Mouse (Mus musculus) gastrocnemius, postnatal 10 days (tissue): ENCODE measurements around the gene D11Wsu47e. TPM values are rescaled to one million over a fixed set of nuclear protein-coding genes. Genes with fewer than 3 reads are reported as not detected.

ENCODE experiments used
- DNase-seq: peaks from one replicate; pipeline ENCODE4 v3.0.0; 2021; ENCODE audit warnings: mixed read lengths
- total RNA-seq, 2 experiments: library from RNA; stranded (reverse); gene quantifications; 2 replicates each; pipeline ENCODE4 v1.2.3; 2021

Gene D11Wsu47e
- total RNA-seq, 2 experiments from 2014 or later: 7.3 to 10.9 TPM

DNA sequence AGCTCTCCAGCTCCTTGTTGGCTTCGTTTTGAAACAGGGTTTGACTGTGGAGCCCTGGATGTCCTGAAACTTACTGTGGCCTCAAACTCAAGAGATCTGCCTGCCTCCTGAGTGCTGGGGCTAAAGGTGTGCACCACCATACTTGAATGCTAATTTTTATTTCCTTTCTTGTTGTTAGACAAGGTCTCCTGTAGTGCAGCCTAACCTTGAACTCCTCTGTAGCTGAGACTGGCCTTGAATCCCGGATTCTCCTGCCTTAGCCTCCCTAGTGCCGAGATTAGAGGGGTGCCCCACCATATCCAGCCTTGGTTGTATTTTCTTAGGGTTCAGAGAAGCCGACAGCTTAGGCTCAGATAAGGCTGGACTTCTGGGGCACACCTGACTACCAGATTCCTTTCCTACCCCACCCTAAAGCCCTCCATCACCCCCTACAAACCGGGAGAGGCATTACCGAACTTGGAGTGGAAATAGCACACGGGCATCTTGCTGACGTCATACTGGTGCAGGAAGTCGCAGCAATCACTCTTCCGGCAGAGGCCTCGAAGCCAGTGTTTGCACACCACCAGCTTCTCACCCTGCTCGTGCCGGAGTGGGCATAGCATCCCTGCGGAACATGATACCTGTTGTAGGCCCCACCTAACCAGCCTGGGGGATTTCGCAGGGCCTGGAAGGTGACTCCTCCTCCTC lies 21.9 kb downstream of the D11Wsu47e start:
- DNase-seq: no peak

DNA sequence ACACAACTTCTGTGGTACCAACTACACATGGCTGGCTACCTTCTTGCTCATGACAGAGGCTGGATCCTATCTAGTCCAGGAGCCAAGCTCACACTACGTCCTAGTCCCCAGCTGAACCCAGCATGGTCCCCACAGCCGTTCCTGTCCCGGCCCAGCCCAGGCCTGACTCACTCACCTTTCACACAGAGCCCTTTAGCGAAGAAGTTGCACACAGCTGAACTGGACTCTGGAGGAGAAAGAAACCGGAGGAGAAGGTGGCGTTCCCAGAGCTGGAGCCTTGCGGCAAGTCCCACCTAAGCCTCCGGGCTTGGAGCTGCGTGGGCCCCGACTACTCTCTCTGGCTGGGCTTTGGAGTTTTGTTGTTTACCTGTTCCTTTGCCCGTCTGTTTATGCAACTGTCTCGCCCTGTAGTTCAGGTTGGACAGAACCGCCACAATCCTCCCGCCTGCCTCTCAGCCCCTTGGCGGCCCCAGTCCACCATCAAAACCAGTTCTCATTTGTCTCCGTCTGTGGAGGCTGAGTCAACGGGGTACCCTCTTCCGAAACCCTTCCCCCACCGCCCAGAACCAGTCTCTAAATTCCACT lies 24.5 kb downstream of the D11Wsu47e start:
- DNase-seq: no peak

DNA sequence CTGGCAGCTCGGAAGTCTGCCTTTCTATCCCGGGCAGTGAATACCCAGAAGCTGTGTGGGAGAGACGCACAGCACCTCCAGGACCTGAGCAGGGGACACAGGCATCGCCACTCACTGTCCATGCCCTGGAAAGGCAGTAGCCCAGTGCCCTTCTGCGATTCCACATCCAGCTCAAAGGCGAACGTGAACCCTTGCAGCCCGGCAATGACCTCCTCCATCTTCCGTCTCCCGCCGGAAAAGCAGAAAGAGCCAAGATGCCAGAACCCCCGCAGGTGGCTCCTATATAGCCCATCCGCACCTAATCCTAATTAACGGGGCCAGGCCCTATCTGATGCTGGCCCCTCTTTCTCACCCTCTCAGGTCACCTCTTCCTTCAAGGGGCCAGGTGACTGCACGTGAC lies 25.1 kb downstream of the D11Wsu47e start:
- no peak for DNase-seq

DNA sequence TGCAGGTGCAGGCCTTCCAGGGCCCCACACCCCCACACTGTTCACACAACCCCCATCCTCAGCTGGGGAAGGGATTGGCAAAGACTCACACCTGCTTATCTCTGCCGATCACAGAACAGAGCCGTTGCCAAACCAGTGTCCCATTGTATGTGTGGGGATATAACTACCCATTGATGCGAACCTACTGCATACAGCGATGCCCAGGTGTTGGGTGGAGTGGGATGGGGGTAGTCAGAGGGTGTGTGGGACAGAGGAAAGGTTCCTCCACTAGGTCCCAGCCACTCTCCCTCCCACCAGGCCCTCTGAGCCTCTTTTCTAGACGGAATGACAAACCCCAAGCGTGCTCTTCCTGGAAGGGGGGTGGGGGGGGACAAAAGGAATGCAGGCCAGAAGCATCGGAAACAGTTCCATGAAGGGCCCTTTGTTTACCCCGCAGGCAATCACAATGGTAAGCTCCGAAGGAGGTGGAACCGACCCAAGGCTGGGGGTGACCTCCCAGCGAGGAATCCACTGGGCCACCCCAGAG lies 25.6 kb downstream of the D11Wsu47e start, which contains the start of gene Cpsf4l:
TSS of gene Cpsf4l (minus strand) at position 287 of the 526 bp plus-strand sequence.
- DNase-seq: no peak

DNA sequence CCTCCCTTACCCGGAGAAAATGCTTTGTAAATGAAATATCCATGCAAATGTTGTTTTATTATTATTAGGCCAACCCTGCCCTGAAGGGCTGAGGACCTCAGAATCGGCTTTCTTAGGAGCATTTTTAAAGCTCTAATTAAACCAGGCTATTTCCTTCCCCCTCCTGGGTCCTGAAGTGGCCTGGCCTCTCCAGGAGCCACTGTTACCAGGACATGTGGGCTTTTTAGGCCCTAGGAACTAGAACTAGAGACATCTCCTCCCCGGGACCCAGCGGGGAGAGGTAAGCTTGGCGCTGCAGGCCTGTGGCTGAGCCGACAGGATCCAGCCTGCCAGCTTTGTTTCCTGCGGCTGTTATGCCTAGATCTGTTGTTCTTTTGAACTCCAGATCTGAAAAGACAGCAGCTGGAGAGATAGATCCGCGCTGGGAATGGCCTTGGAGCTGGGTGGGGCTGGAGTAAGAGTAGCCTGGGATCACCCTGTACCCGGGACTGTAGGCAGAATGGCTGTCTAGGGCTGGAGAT lies 26.1 kb downstream of the D11Wsu47e start:
- DNase-seq: no peak

DNA sequence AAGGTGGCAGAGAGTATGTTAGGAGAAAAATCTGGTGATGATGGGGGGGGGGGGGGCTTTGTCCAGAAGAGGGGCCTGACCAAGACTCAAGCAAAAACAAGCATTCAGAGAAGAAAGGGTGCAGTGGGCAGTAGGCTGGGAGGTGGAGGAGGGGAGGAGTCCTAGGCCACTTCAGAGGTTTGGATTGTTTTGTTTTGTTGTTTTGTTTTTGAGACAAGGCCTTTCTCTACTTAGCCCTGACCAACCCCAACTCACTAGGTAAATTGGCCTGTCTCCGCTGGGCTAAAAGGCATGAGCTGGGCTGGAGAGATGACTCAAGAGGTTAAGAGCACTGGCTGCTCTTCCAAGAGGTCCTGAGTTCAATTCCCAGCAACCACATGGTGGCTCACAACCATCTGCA lies 26.8 kb downstream of the D11Wsu47e start:
- no peak for DNase-seq

DNA sequence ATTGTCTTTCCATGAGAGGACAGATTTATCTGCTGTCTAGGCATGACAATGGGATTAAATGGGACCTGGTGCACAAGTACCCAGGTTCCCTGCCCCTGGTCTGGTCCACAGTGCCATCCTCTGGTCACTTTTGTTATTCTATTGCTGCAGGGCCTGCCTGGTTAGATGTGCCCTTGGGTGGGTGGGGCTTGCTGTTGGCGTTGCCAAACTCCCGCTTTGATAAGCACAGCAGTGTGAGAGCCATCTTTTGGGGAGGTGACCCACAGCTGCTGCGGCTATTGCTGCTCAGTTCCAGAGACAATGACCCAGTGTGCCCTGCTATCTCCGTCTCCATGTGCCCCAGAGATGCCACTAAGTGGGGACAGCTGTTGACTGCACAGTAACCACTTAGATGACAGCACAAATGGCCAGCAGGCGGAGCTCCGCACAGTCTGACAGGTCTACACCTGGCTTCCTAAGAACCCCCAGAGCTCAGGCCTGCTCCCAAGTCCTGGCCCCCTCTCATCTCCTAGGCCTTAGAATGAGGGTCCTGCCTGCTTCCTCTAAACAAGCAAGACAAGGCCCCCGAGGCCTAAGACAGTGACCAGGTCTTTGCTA lies 31.0 kb downstream of the D11Wsu47e start:
- no peak for DNase-seq

DNA sequence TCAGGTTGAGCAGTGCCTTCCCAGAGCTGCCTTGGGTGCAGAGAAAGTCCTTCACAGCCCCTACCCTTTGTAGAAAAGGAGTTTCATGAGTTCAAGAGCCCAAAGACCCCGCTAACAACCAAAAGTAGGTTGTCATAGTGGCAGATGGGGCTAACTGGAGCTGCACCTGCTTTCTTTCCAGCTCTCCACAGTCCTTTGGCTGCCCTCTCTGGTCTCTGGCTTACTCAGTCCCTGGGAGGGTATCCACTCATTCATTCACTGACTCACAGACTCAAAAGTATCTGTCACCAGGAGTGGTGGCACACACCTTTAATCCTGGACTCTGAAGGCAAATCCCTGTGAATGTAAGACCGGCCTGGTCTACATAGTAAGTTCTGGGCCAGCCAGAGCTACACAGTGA lies 31.9 kb downstream of the D11Wsu47e start:
- no peak for DNase-seq

DNA sequence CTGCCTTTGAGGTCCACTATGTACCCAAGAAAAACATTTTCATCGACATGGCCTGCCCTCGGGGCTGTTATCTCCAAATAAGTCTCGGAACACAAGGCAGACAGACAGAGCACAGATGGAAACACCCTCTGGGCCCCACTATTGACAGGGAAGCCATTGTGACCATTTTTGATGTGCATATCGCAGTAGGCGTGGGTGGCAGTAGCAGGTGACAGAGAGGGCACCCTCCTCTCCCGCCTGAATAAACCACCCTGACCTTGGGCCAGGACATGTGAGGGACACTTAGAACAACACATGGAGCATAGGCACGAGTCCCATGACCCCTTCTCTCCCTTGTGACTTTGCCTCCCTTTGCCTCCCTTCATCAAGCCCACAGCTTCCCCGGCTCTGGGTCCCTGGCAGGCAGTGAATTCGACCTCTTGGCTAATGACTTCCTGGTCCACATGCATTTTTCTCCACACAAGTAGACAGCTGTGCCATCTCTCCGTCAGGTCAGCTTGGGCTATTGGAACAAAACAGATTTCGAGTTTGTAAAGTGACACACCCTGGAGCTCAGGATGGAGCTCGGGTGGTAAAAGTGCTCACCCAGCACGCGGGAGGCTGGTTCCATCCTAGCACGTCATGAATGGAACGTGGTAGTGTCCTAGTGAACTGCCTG lies 33.7 kb downstream of the D11Wsu47e start:
- no peak for DNase-seq

DNA sequence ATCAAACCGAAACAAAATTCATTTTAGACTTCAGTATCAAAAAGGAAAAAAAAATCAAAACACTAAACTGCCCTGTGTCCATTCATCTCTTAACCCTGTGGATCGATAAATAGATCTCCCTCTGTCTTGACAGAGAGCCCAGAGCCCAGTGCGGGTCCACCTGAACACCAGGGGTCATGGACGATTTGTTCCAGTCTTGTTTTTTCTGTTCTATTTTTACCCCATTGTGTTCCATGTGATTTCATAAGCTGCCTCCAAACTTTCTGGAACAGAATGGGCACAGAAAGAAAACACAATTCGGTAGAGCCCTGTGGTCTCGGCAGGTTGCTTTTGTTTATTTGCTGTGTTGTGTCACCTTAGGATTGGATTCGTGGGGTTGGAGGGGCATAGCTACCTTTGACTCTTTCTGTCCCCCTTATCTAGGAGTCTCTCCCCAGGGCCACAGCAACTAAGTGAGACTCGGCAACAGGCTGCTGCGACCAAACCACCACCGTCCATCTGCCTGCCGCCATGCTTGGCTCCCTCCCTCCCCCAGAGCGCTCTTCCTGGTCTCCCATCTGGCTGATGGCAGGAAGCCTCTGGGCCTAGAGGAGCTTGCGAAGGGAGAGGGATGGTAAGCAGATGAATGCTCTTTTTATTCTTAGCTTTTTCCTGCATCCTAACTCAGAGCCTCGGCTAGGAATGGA lies 38.3 kb downstream of the D11Wsu47e start:
- no peak for DNase-seq

DNA sequence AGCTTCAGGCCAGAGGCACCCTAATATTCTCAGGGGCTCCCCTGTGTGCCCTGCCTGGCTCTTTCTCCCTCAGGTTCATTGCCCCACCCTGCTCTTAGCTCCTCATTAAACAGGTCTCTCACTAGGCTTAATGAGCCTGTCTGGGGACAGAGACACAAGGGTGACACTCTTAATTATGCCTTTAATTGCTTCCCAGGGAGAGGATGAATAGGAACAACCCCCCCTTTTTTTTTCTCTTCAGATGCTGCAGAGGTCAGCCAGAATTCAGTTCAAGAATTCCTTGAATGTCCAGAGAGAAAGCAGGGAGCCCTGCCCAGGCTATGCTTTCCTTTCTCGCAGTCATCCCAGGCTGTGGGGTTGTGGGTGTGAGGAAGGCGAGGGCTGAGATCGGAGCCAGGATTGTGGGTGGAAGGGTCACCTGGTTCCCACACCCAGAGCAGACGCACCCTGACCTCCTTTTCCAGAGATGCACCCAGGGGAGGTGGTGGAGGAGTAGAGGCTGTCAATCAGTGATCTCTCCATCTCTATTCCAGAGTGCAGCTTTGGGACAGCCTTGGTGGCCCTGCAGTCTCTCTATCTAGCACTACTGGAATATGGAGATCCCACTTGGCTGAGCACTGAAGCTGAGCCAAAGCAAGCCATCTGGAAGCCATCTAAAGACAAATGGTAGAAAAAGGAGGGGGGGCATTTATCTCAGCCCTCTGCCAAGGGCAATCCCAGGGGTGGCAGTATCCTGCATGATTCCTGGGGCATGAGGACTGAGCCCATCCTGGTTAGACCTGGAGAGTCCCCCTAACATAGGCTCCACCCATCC lies 41.2 kb downstream of the D11Wsu47e start:
- DNase-seq: peak; percentile 44

DNA sequence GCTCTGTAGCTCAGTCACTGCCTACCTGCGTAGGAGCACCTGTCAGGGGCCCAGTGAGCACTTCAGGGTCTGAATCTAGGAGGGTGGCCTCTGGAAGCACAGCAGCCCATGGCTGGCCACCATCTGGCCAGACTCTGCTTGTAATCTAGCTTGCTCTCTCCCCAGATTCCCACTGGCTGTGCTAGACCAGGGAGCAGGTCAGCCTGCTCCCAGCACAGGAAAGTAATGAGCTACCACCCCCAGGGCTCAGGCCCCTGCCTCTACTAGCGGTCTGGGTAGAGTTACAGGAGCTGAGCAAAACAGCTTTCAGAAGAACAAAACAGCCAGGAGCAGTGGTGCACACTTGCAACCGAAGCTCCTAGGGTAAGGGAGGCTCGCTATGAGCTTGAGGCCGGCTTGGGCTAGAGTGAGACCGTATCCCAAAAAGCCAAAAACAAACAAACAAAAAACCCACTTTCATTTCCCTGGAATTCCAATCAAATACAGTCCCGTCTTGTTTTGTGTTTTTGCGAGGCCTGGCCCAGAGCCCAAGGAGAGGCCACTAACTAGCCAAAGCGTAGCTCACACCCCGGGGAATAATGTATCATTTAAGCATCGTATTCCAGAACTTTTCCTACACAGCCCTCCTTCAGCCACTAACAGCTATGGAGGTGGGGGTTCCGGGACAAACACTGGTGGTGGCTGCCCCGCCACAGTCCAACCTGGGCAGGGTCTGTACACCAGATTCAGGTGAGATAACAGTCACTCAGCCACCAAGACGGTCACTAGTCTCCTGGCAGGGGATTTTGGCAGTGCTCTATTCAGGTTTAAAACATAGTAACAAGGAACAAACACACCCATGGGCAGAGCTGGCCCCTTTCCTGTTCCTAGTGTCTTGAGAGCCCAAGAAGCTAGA lies 43.0 kb downstream of the D11Wsu47e start:
- no peak for DNase-seq

DNA sequence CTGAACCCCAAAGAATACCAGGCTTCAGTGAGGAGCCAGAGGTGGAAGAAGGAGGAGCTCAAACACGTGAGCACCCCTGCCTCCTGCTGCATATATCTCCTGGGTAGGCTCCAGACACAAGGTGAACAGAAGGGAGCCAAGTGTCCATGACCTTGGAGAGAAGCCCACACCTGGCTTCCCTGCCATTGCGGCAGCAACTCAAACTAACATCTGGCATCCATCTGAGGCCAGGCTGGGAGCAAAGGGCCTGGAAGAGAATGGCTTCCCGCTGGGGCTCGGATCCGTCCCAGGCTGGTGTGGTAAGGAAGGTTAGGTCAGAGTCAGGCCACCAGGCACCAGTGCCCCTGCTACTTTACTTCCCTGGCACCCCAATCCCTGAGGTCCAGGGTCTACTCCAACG lies 43.8 kb downstream of the D11Wsu47e start:
- no peak for DNase-seq

DNA sequence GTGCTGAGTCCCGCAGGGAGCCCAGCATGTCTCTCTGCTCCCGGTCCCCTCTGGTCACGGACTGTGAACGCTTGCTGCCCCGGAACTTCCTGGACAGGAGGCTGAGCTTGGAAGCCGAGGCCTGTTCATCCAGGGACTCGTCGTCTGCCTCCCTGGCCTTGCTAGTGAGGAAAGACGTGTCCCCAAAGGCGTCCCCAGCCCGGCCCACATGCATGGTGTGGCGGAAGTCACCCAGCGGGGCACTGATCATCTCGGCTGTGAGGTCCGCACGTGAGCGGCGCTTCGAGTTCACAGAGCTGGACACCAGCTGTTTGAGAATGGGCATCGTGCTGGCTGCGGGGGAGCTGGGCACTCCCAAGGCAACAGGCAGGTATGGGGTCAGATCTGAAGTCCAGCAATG lies 45.0 kb downstream of the D11Wsu47e start:
- no peak for DNase-seq

DNA sequence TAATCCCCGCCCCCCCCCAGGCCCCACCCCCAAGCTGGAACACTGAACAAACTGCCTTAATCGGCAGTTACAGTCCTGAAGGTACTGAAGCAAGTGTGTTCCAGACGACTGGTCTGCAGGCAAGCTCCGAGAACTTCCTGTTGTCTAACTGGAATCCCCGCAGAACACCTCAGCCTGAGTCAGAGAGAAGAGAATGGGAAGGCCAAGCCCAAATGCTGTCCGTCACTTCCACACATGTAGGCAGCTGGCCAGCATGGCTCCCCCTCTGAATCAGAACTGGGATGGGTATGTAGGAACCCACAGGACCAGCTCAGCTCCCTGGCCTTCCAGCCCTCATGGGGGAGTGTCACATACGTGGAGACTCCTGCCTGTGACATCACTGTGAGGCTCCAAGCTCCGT lies 45.7 kb downstream of the D11Wsu47e start:
- no peak for DNase-seq

DNA sequence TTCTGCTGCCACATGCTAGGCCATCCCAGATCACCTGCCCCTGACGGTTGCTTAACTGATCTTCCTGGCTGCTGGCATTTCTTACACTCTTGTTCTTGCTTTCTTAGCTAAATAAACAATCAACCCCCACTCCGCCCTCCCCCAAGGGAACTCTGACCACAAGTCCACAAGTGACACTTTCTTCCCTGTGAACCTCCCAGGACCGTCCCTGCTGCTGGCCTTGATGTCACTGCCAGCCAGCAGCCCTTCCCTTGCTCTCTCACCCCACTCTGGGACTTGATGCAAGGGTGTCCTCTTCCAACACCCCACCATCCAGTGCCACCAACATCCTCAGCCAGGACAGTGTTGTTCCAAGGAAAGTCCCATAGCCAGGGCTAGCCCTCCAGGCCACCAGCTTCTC lies 46.7 kb downstream of the D11Wsu47e start:
- DNase-seq: no peak

DNA sequence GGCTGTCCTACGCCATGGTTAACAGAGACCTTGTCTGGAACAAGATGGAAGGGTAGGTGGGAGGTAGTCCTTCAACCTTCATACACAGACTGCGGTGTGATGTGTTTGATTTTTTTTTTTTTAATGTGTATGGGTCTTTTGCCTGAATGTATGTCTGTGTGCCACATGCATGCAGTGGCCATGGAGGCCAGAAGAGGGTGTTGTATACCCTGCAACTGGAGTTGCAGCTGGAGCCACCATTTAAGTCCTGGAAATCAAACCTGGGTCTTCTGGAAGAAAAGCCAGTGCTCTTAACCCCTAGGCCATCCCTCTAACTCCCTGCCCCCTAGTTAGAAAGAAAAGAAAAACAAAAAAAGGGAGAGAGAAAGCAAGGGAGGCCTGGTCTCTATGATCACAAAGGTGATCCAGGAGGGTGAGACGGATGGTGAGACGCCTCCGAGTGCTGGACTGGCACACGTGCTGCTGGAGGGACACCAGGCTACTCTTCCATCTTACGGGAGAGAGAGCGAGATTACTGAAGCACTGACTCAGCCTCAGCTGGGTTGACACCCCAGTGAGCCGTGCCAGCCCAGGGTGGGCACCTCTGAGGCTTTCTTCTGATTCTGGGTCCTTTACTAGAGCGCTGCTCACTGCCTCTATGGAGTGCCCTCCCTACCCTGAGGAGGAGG lies 47.9 kb downstream of the D11Wsu47e start:
- DNase-seq: no peak

DNA sequence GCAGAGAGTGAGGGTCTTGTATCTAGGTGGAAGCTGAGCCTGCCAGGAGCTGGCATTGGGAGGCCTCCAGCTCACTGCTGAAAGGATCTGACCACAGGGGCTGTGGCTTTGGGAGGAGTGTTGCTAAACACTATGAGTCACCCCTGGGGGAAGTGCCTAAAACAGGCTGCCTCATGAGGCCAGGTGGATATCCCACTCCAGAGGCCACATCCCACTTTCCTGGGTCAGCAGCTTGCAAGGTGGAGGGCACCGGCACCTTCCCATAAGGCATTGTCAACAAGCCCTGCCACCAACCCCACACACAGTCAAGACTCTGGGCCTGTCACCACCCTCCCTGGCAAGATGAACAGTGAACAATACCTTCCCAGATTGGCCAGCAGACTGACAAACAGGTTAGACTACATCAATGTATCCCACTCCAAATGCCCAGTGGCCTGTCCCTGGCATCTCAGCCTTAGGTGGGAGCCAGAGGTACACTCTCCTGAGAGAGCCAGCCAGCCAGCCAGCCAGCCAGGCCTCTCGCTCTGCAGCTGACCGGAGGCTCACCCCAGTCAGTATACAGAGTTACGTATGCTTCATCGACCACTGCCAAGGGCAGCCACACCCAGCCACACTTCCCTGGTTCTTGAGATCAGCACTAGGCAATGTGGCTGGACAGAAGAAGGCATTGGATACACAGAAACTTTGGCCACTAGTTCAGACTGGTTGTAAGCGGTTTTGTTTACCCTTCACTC lies 49.6 kb downstream of the D11Wsu47e start:
- DNase-seq: no peak

DNA sequence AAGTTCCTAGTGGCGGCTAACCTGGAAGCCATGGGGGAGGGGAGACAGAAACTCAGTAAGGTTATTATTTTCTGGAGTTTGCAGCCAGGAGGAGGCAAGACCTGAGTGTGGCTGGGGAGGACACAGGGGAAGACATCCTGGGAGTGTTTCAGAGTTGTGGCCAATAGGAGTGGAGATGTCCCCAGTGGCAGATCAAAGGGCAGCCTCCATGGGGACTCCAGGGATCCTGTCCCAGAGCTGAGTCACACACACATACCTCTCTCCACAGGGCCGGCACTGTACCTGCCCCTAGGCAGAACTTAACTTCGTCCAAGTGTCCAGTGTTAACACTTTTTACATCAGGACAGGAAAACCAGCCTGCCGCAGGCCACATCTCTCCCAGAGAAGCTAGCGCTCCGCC lies 50.9 kb downstream of the D11Wsu47e start:
- no peak for DNase-seq
